Mouse (Mus musculus) layer of hippocampus, adult 2 months (tissue): ENCODE measurements at regions not wholly inside any gene's neighbourhood (a gene's known extent, or its start where the extent isn't known, plus 50 kb on each side); places are given as distances from the start of the nearest gene placed in this dataset.

Source experiments
- DNase-seq, 2 experiments: peaks; one replicate each; pipeline ENCODE4 v3.0.0; 2022; ENCODE audit warnings: low spot score in 2 of 2
- H3K27ac ChIP-seq: fragments of 200-600 bp; 2 replicates; pipeline ENCODE4 v1.8.1; 2022
- H3K4me3 ChIP-seq: fragments of 200-600 bp; 2 replicates; pipeline ENCODE4 v1.8.1; 2022; ENCODE audit warnings: mild to moderate bottlenecking
- CTCF ChIP-seq: fragments of 200-600 bp; conservative IDR thresholded peaks from 2 replicates; pipeline ENCODE4 v1.8.1; 2022; ENCODE audit warnings: antibody characterized with exemption, mild to moderate bottlenecking, moderate library complexity

GRCm38 (mm10) chr4:53340021-53340667, 100.1 kb upstream of the Slc44a1 start:
- Histone ChIP-seq H3K27ac (no peak overlapping the region), H3K4me3 (no peak overlapping the region)
- no peak for DNase-seq
- no peak for TF ChIP-seq CTCF

DNA sequence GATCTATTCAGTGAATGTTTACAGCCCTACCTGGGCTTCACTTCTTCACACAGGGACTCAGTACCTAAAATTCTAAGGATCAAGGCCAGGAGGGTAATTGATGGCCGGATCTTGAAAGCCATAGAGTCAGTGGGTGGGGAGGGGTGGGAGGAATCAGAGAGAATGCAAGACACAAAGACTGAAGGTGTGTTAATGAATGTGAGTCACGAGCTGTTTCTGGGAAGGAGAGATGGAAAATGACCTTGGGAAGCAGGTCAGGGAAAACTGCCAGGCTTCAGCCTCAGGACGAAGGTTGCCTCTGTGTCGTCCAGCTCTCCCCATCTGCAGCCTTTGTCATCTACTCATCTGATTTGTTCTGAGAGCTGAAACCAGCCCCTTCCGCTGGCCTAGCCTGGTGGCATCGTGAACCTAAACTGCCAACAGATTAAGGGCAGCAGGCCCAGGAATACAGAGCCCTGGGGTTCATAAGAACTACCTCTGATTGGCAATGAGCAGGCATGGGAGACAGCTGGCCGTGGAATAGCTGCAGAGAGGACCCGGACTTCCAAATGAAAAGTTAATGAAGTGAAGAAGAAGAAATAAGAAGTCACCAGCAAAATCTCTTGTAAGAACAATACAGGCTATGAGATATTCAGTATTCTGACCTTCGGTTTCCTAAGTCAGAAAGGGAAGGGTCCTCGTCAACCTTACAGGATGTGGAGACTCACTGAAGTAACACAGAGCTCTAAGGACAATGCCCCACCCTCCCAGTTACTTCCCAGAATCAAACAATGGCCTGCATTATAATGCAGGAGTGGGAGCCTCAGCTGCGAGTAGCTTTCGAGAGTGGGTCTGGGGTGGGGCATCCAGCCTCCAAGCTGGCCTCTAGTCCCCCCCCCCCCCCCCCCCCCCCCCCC, 100.8 kb upstream of the Slc44a1 start:
- TF ChIP-seq CTCF = no peak
- Histone ChIP-seq H3K4me3 (no peak overlapping the region), H3K27ac (no peak overlapping the region)
- DNase-seq = no peak

DNA sequence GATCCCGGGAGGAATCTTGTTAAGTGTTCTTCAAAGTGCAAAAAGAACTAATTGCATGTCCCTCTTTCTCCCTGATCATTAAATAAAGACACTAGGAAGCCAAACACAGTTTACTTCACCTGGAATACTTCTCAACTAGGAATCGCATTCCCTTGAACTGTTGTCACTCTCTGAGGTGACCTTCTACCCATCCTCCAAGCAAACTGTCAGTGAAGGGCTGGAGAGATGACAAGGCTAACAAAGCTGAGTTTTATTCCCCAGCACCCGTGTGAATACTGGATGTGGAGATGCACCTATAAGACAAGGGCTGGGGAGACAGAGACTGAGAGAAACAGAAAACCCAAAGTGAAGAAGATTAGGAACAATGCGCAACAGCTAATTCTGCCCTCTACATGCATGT, 101.7 kb upstream of the Slc44a1 start:
- no peak for DNase-seq
- TF ChIP-seq CTCF = no peak
- no peak overlapping the region for H3K4me3 ChIP-seq
- H3K27ac ChIP-seq = no peak overlapping the region

GRCm38 (mm10) chr4:53337784-53338183, 102.4 kb upstream of the Slc44a1 start:
- TF ChIP-seq CTCF = no peak
- no peak for DNase-seq
- no peak overlapping the region for H3K27ac ChIP-seq
- no peak overlapping the region for H3K4me3 ChIP-seq

DNA sequence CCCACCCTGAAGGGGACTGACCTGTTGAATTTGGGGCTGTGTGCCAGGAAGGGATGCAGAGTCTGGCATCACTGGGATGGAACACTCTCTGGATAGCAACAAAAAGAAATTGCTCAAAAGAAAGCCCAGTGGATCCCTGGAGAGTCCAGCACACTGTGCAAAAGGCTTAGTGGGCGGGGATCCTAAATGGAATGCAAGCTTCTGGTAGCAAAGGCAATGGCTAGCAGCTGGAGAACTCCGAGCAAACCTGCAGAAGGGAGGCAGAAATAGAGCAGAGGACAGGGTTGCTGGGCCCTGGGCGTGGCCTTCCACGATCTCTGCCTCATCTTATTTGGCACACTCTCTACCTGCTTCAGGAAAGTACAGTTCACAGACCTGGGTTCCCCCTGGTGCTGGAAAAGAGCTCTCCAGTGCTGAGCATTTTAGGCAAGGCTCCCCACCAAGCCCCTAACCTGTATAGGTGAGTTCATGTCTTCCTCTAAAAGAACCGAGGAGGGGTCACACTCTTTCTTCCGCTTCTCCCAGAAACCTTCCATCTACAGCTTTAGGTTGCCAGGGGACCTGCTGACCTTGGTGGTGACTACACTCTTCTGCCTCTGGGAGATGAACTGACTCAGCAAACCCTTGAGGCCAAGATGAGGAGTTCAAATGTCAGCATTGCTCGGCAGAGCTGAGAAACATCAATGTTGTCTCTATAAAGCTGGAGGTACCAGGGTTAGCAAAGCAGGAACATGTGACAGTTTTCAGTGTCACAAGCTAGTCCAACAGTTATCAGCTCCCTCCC, 112.6 kb upstream of the Slc44a1 start:
- TF ChIP-seq CTCF = no peak
- H3K4me3 ChIP-seq = no peak overlapping the region

DNA sequence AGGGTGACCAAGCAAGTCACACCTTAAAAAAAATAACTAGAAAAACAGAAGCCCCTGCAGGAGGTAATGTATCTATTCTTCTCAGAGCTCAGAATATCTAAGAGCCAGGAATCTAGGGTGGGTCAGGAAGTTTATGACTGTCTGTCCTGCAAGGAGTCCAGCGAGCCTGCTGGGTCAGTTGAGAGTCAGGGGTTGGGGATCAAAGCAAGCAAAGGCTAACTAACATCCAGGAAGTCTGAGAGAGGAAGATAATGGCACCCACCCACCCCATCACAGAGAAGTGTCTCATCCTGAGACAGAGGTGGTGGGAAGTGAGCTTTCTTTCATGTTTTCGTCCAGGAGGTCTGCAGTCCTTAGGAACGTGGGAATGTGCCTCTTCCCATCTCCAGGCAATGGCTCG, 116.4 kb upstream of the Slc44a1 start:
- no peak for DNase-seq
- no peak overlapping the region for H3K27ac ChIP-seq
- no peak overlapping the region for H3K4me3 ChIP-seq
- no peak for TF ChIP-seq CTCF

More for the DNA sequence above, 112.6 kb upstream of the Slc44a1 start:
- H3K27ac ChIP-seq = no peak overlapping the region
- DNase-seq = no peak

- DNase-seq = no peak
Observed at GRCm38 (mm10) chr4:53323195-53323594, 117.0 kb upstream of the Slc44a1 start.

GRCm38 (mm10) chr4:53322484-53322883, 117.7 kb upstream of the Slc44a1 start:
- no peak for TF ChIP-seq CTCF
- DNase-seq = no peak
- no peak overlapping the region for H3K27ac ChIP-seq

More at GRCm38 (mm10) chr4:53323195-53323594, 117.0 kb upstream of the Slc44a1 start:
- no peak for TF ChIP-seq CTCF
- Histone ChIP-seq H3K27ac (no peak overlapping the region), H3K4me3 (no peak overlapping the region)

GRCm38 (mm10) chr4:53320735-53321449, 119.3 kb upstream of the Slc44a1 start:
- Histone ChIP-seq H3K27ac (no peak overlapping the region), H3K4me3 (no peak overlapping the region)
- DNase-seq = no peak
- no peak for TF ChIP-seq CTCF

More at GRCm38 (mm10) chr4:53322484-53322883, 117.7 kb upstream of the Slc44a1 start:
- no peak overlapping the region for H3K4me3 ChIP-seq

GRCm38 (mm10) chr4:53319051-53319450, 121.2 kb upstream of the Slc44a1 start:
- no peak for DNase-seq
- Histone ChIP-seq H3K4me3 (no peak overlapping the region), H3K27ac (no peak overlapping the region)
- no peak for TF ChIP-seq CTCF

- TF ChIP-seq CTCF = no peak
- H3K27ac ChIP-seq = no peak overlapping the region
- DNase-seq = no peak
- no peak overlapping the region for H3K4me3 ChIP-seq
Observed at GRCm38 (mm10) chr4:53318181-53318580, 122.0 kb upstream of the Slc44a1 start.

GRCm38 (mm10) chr4:53317453-53317824, 122.8 kb upstream of the Slc44a1 start:
- H3K4me3 ChIP-seq = no peak overlapping the region
- no peak for TF ChIP-seq CTCF
- no peak overlapping the region for H3K27ac ChIP-seq
- no peak for DNase-seq
